30 mouse cellular contexts compared by ENCODE assay signal in the genomic region with DNA sequence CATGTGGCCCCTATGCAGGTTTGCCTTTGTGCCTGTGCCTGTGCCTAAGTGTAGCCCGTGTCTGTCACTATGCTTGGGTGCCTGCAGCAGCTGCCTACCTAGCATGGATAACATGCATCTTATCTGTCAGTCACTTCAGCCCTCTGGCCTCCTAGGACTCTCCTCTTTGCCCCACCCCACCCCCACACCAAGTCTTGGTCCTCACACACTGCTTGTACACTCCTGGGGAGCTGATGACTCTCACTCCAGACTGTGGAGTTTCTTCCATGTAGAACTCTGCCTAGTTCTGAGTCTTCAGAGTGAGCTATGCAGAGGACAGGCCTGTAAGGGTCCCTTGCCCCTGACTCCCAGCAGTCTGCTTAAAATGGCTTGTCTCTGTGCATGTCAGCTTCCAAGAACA.
DNase-seq lines count a peak whose midpoint lies in the region; ATAC-seq and TF ChIP-seq lines count a peak whose summit lies in the region.
"Had no signal": no experiment of that assay in that cellular context is flagged by ENCODE, and none has a peak within 500 bp of the region (broad histone marks: within the 10 kb centered on the region; RNA-seq: fewer than 3 reads in every experiment).

No protein-coding gene starts in this region.

- H3K36me3 ChIP-seq in liver, embryonic 12.5 days, result peaks cover 38% of the 10 kb centered on the region
- H3K36me3 ChIP-seq in liver, postnatal 0 days (replicated peaks; ENCODE audit: insufficient read depth, low read length), result peaks cover 50% of the 10 kb centered on the region
- H3K36me3 ChIP-seq in megakaryocyte, embryonic 14.5 days (replicated peaks; ENCODE audit: low read length), result peaks cover 98% of the 10 kb centered on the region
- H3K36me3 ChIP-seq in midbrain, embryonic 13.5 days, result no peaks in the 10 kb centered on the region
- no peaks in the 10 kb centered on the region for H3K36me3 ChIP-seq in midbrain, embryonic 14.5 days (ENCODE audit: control insufficient read depth, insufficient read depth, low read length)
- H3K36me3 ChIP-seq: embryonic facial prominence, embryonic 13.5 days; embryonic facial prominence, embryonic 15.5 days; forebrain, embryonic 10.5 days; forebrain, embryonic 15.5 days; G1E had no signal

- TF ChIP-seq EP300 in liver, postnatal 0 days (IDR thresholded peaks at IDR 0.05; ENCODE audit: low read depth), result no peak

- H3K9ac ChIP-seq in liver, embryonic 12.5 days, result no peak overlapping the region
- no peak overlapping the region for H3K9ac ChIP-seq in liver, postnatal 0 days (replicated peaks)
- H3K9ac ChIP-seq in midbrain, embryonic 13.5 days (replicated peaks), result no peak overlapping the region
- no peak overlapping the region for H3K9ac ChIP-seq in midbrain, embryonic 14.5 days (replicated peaks; ENCODE audit: low read length)
- H3K9ac ChIP-seq: embryonic facial prominence, embryonic 13.5 days; embryonic facial prominence, embryonic 15.5 days; forebrain, embryonic 13.5 days; forebrain, embryonic 15.5 days had no signal

- no peaks in the 10 kb centered on the region for H3K9me3 ChIP-seq in liver, embryonic 12.5 days (replicated peaks)
- no peaks in the 10 kb centered on the region for H3K9me3 ChIP-seq in liver, postnatal 0 days (ENCODE audit: low read length)
- no peaks in the 10 kb centered on the region for H3K9me3 ChIP-seq in megakaryocyte, embryonic 14.5 days
- H3K9me3 ChIP-seq in midbrain, embryonic 13.5 days, result no peaks in the 10 kb centered on the region
- H3K9me3 ChIP-seq in midbrain, embryonic 14.5 days (ENCODE audit: control insufficient read depth, low read length), result no peaks in the 10 kb centered on the region
- H3K9me3 ChIP-seq: embryonic facial prominence, embryonic 13.5 days; embryonic facial prominence, embryonic 15.5 days; forebrain, embryonic 10.5 days; forebrain, embryonic 13.5 days; forebrain, embryonic 15.5 days had no signal

- 50% methylated on average over 1 of the region's 1 CpGs for WGBS in liver, embryonic 12.5 days (ENCODE audit: insufficient replicate concordance)
- 67% methylated on average over 1 of the region's 1 CpGs for WGBS in liver, postnatal 0 days (ENCODE audit: insufficient replicate concordance)
- 80% methylated on average over 1 of the region's 1 CpGs for WGBS in midbrain, embryonic 13.5 days
- 66% methylated on average over 1 of the region's 1 CpGs for WGBS in midbrain, embryonic 14.5 days

- no peak overlapping the region for H3K4me3 ChIP-seq in liver, embryonic 12.5 days
- no peak overlapping the region for H3K4me3 ChIP-seq in liver, postnatal 0 days (ENCODE audit: low read depth, low read length)
- H3K4me3 ChIP-seq in megakaryocyte, embryonic 14.5 days (replicated peaks), result peak overlapping the region; percentile 40
- H3K4me3 ChIP-seq in midbrain, embryonic 13.5 days (replicated peaks), result no peak overlapping the region
- no peak overlapping the region for H3K4me3 ChIP-seq in midbrain, embryonic 14.5 days (replicated peaks; ENCODE audit: low read depth, low read length)
- H3K4me3 ChIP-seq: embryonic facial prominence, embryonic 13.5 days; embryonic facial prominence, embryonic 15.5 days; erythroblast, embryonic 14.5 days; forebrain, embryonic 10.5 days; forebrain, embryonic 13.5 days; forebrain, embryonic 15.5 days had no signal

- H3K4me2 ChIP-seq in liver, embryonic 12.5 days, result no peak overlapping the region
- no peak overlapping the region for H3K4me2 ChIP-seq in liver, postnatal 0 days (ENCODE audit: low read depth, low read length)
- no peak overlapping the region for H3K4me2 ChIP-seq in midbrain, embryonic 13.5 days (replicated peaks)
- no peak overlapping the region for H3K4me2 ChIP-seq in midbrain, embryonic 14.5 days (ENCODE audit: low read length)
- H3K4me2 ChIP-seq: embryonic facial prominence, embryonic 13.5 days; embryonic facial prominence, embryonic 15.5 days; forebrain, embryonic 13.5 days; forebrain, embryonic 15.5 days had no signal

- ATAC-seq in liver, embryonic 12.5 days, result peak; percentile 21; the same call in 1 of the 2 replicates
- no peak for ATAC-seq in liver, postnatal 0 days
- ATAC-seq in megakaryocyte, adult 5-6 weeks (ENCODE audit: poor library complexity, severe bottlenecking), result no peak
- 0 out of 2 replicates have a peak, but pooled peaks have one; percentile 30 for ATAC-seq in midbrain, embryonic 13.5 days
- ATAC-seq in midbrain, embryonic 14.5 days (ENCODE audit: low FRiP score, low TSS enrichment), result no peak
- ATAC-seq: activated CD4-positive, CD25-positive, alpha-beta regulatory T cell, adult 4 months; CD4-positive, CD25-positive, alpha-beta regulatory T cell, adult 4 months; forebrain, embryonic 13.5 days; forebrain, embryonic 15.5 days; Patski had no signal

- no peak overlapping the region for H3K27ac ChIP-seq in liver, embryonic 12.5 days
- H3K27ac ChIP-seq in liver, postnatal 0 days (ENCODE audit: low read depth), result no peak overlapping the region
- H3K27ac ChIP-seq in midbrain, embryonic 13.5 days, result no peak overlapping the region
- no peak overlapping the region for H3K27ac ChIP-seq in midbrain, embryonic 14.5 days (replicated peaks; ENCODE audit: low read depth, low read length)
- H3K27ac ChIP-seq: embryonic facial prominence, embryonic 13.5 days; embryonic facial prominence, embryonic 15.5 days; forebrain, embryonic 10.5 days; forebrain, embryonic 13.5 days; forebrain, embryonic 15.5 days had no signal

- no peak for TF ChIP-seq CTCF in liver, postnatal 0 days (IDR thresholded peaks at IDR 0.05; ENCODE audit: low read depth)

- H3K27me3 ChIP-seq in liver, embryonic 12.5 days (replicated peaks), result no peaks in the 10 kb centered on the region
- H3K27me3 ChIP-seq in liver, postnatal 0 days (ENCODE audit: insufficient read depth, low read length), result no peaks in the 10 kb centered on the region
- no peaks in the 10 kb centered on the region for H3K27me3 ChIP-seq in megakaryocyte, embryonic 14.5 days (replicated peaks)
- no peaks in the 10 kb centered on the region; the same call in 1 of the 2 replicates for H3K27me3 ChIP-seq in midbrain, embryonic 13.5 days
- no peaks in the 10 kb centered on the region for H3K27me3 ChIP-seq in midbrain, embryonic 14.5 days (ENCODE audit: control insufficient read depth, insufficient read depth, low read length)
- H3K27me3 ChIP-seq: CH12.LX; embryonic facial prominence, embryonic 13.5 days; embryonic facial prominence, embryonic 15.5 days; forebrain, embryonic 13.5 days; forebrain, embryonic 15.5 days; Patski had no signal

- peak; percentile 56 for DNase-seq in heart, adult 11 months
- DNase-seq in heart, adult 9 months (ENCODE audit: low spot score in 2 of 2), result no peak
- DNase-seq in liver, postnatal 0 days, result no peak
- DNase-seq in midbrain, embryonic 14.5 days, result no peak
- DNase-seq: adrenal gland, adult 8-10 months; adrenal gland, postnatal 14 days; adrenal gland, postnatal 36 days; B cell, adult 2 months; cerebellum, adult 11 months; cerebellum, adult 18-20 months; cerebellum, adult 8-10 months; cerebellum, adult 9-11 months; cerebellum, postnatal 14 days; cerebellum, postnatal 36 days; embryo, embryonic 11 days had no signal

- H3K4me1 ChIP-seq in liver, embryonic 12.5 days, result peaks cover 19% of the 10 kb centered on the region
- peaks cover 4% of the 10 kb centered on the region; the same call in 1 of the 2 replicates for H3K4me1 ChIP-seq in liver, postnatal 0 days (ENCODE audit: insufficient read depth)
- peaks cover 36% of the 10 kb centered on the region for H3K4me1 ChIP-seq in megakaryocyte, embryonic 14.5 days
- H3K4me1 ChIP-seq in midbrain, embryonic 13.5 days (replicated peaks), result no peaks in the 10 kb centered on the region
- H3K4me1 ChIP-seq in midbrain, embryonic 14.5 days (ENCODE audit: control insufficient read depth, insufficient read depth, low read length), result no peaks in the 10 kb centered on the region
- H3K4me1 ChIP-seq: embryonic facial prominence, embryonic 13.5 days; embryonic facial prominence, embryonic 15.5 days; forebrain, embryonic 10.5 days; forebrain, embryonic 13.5 days; forebrain, embryonic 15.5 days had no signal

Comparison
In these comparisons a context has a peak if more than half of its experiments do, and no peak if none do; other contexts are left out.
1. ATAC-seq: peak in liver, embryonic 12.5 days (single experiment) and midbrain, embryonic 13.5 days (single experiment); none in liver, postnatal 0 days (single experiment), megakaryocyte, adult 5-6 weeks (single experiment) and midbrain, embryonic 14.5 days (single experiment).